Mouse (Mus musculus) neural tube, embryonic 15.5 days (tissue): Measurements from ENCODE around the gene Adamts9. TPM values are rescaled to one million over a fixed set of nuclear protein-coding genes. Genes with fewer than 3 reads are reported as not detected.

Experiments
- ATAC-seq: fragments of 200-750 bp; cut with Nextera tagmentation; 2 replicates; pipeline ENCODE4 v1.8.0; 2017; ENCODE audit warnings: mild to moderate bottlenecking, moderate TSS enrichment, moderate library complexity; ENCODE audit not compliant: low FRiP score
- H3K27ac ChIP-seq: fragments of 300-500 bp; sonication (generic); replicated peaks from 2 replicates; pipeline ENCODE4 v1.5.1; 2015; ENCODE audit warnings: mild to moderate bottlenecking, inconsistent platforms
- H3K27me3 ChIP-seq: fragments of 300-500 bp; sonication (generic); replicated peaks from 2 replicates; pipeline ENCODE4 v1.6.1; 2015; ENCODE audit warnings: inconsistent platforms
- H3K36me3 ChIP-seq: fragments of 300-500 bp; sonication (generic); 2 replicates; pipeline ENCODE4 v1.6.1; 2015; ENCODE audit warnings: inconsistent platforms
- H3K4me1 ChIP-seq: fragments of 300-500 bp; sonication (generic); 2 replicates; pipeline ENCODE4 v1.6.1; 2015; ENCODE audit warnings: inconsistent platforms
- H3K4me2 ChIP-seq: fragments of 300-500 bp; sonication (generic); 2 replicates; pipeline ENCODE4 v1.6.1; 2015; ENCODE audit warnings: inconsistent platforms, mild to moderate bottlenecking, moderate library complexity
- H3K4me3 ChIP-seq: fragments of 300-500 bp; sonication (generic); replicated peaks from 2 replicates; pipeline ENCODE4 v1.5.1; 2015; ENCODE audit warnings: mild to moderate bottlenecking, inconsistent platforms
- H3K9ac ChIP-seq: fragments of 300-500 bp; sonication (generic); replicated peaks from 2 replicates; pipeline ENCODE4 v1.6.1; 2015; ENCODE audit warnings: mild to moderate bottlenecking, inconsistent platforms
- H3K9me3 ChIP-seq: fragments of 300-500 bp; sonication (generic); replicated peaks from 2 replicates; pipeline ENCODE4 v1.6.1; 2016; ENCODE audit warnings: inconsistent platforms
- WGBS: fragments of 180-500 bp; shearing (Covaris S2); methylation state at CpG from one replicate; pipeline ENCODE4 v1.1.7; 2015; ENCODE audit warnings: mixed read lengths; 5-methylcytosine and 5-hydroxymethylcytosine counted together
- polyA plus RNA-seq: library from polyadenylated mRNA; unstranded; fragments of >200 nt; fragmentation: Nextera tagmentation; extraction: Ambion mirVana; gene quantifications from 2 replicates; pipeline ENCODE4 v1.2.1, GENCODE M21; 2015

Gene Adamts9
- polyA plus RNA-seq, 1 experiment from 2014 or later: 2.1 TPM

DNA sequence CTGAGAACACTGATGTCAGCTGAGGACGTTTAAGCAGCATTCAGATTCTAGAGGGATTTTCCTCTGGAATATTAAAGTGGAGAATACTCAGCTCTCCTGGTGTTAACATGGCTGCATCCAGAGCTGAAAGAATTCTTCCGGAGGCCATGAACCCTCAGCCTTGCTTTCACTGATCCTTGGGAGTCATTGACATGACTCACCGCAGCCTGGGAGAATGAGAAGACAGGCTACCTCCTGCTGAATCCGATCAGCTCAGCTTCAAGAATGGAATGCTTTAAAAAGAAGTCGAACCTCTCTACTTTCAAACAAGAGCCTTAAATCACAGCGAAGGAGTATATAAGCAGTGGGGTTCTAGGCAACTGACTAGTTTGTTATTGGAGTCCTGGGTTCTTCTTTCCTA is 121.3 kb downstream of the Adamts9 start:
- 26% methylated on average over 6 of the region's 6 CpGs for WGBS
- Histone ChIP-seq H3K9me3 (no peaks in the 10 kb centered on the region), H3K27me3 (no peaks in the 10 kb centered on the region), H3K9ac (no peak overlapping the region), H3K27ac (no peak overlapping the region), H3K4me3 (no peak overlapping the region), H3K4me2 (no peak overlapping the region), H3K36me3 (no peaks in the 10 kb centered on the region), H3K4me1 (peaks cover 3% of the 10 kb centered on the region; the same call in 1 of the 2 replicates)
- no peak for ATAC-seq

DNA sequence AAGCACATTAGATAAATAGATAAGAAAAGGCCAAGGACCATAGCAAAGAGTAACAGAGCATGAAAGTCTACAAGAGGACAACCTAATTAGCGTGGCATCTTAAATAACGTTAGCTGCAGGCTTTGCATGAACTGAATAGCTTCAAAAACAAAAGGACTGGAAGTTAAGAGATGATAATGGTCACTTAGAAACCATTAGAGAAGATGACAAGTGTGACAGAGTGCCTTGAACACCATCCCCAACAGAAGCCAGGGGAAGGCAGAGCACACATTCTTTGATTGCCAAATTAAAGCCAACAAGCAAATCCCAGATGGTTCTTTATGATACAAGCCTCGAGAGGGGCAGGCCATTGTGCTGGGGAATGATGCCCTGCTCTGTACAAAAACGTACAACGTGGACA is 121.7 kb downstream of the Adamts9 start:
- no peaks in the 10 kb centered on the region for H3K27me3 ChIP-seq
- H3K27ac ChIP-seq: no peak overlapping the region
- H3K4me2 ChIP-seq: no peak overlapping the region
- H3K4me1 ChIP-seq: peaks cover 6% of the 10 kb centered on the region; the same call in 1 of the 2 replicates
- no peaks in the 10 kb centered on the region for H3K9me3 ChIP-seq
- WGBS: 13% methylated on average over 5 of the region's 5 CpGs
- H3K4me3 ChIP-seq: no peak overlapping the region
- ATAC-seq: no peak
- H3K9ac ChIP-seq: no peak overlapping the region
- no peaks in the 10 kb centered on the region for H3K36me3 ChIP-seq

DNA sequence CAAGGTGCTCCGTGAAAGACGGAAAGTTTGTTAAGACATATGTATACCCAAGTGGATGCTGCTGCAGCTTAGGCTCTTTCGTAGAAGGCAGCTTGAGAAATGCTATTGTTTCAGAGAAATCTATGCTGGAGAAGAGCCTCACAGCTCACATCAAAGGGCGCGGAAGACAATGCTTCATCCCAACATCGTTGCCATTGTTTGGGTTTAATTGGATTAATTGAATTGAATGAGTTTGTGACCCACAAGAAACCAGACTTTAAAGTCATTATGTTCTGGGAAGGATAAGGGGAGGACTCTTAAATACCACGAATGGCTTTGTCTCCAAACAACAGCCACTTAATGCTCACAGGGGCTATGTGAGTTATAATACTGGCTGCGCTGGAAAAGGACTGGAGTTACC is 125.6 kb downstream of the Adamts9 start:
- Histone ChIP-seq H3K27ac (no peak overlapping the region), H3K4me1 (peaks cover 14% of the 10 kb centered on the region), H3K36me3 (no peaks in the 10 kb centered on the region), H3K9ac (no peak overlapping the region), H3K27me3 (no peaks in the 10 kb centered on the region), H3K4me3 (no peak overlapping the region), H3K9me3 (no peaks in the 10 kb centered on the region), H3K4me2 (no peak overlapping the region)
- WGBS: 29% methylated on average over 8 of the region's 8 CpGs
- no peak for ATAC-seq

DNA sequence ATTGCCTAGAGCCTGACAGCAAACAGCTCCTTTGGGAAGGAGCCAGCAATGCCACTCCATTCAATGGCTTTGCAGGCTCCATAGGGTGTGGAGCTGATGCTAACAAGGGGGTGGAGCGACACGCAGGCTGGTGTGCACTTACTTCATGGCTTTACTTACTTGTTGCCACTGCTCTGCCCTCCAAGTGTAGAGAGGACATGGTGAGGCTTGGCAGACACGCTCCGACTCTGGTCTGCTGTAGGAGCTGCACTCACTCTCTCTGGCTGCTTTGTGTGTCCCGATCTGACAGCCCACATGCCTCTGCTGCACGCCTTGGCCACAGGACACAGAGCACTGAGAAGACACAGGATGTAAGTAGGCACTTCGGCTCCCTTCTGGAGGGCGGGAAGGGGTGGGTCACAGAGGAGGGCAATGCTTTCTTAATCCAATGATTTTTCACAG is 127.0 kb downstream of the Adamts9 start, which contains the start of gene A730049H05Rik:
A730049H05Rik (plus strand) TSS at position 168 of the 441 bp plus-strand sequence.
- H3K4me3 ChIP-seq: no peak within 1 kb of the TSS
- no peaks in the 10 kb centered on the region for H3K9me3 ChIP-seq
- H3K4me1 ChIP-seq: peaks cover 11% of the 10 kb centered on the region
- H3K27me3 ChIP-seq: no peaks in the 10 kb centered on the region
- H3K36me3 ChIP-seq: no peaks in the 10 kb centered on the region
- no peak for ATAC-seq
- H3K9ac ChIP-seq: no peak within 1 kb of the TSS
- WGBS: 10% methylated on average over 8 of the region's 8 CpGs
- H3K27ac ChIP-seq: no peak within 1 kb of the TSS
- H3K4me2 ChIP-seq: peak within 1 kb of the TSS; percentile 45

DNA sequence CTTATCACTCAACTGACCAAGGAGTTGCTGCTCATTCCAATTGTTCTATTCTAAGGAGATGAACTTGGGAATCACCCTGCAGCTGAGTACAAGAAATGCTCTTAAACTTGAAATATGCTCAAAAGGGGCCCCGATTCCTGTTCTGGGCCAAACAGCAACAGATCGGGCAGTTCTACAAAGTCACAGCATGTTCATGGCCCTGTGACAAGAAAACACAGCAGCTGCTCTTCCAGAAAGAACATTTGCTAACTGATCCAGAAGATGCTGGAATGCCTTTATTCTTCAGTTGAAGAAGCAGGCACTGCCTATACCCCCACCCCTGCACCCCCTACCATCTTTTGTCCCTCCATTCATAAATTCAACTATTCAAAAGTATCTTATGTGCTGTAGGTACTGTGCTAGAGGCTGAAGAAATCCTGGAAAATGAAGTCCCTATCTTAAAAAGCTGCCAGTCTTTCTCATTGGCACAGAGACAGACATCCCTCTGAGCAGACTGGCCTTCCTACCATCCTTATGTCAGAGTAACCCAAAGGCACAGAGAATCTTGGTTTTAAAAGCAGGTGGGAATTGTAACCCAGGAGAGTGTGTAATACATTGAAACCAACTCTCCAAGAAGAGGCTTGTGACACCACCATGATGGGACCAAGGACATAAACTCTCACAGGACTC is 130.5 kb downstream of the Adamts9 start:
- no peaks in the 10 kb centered on the region for H3K36me3 ChIP-seq
- no peak for ATAC-seq
- WGBS: 44% methylated on average over 2 of the region's 2 CpGs
- no peaks in the 10 kb centered on the region for H3K27me3 ChIP-seq
- no peaks in the 10 kb centered on the region for H3K9me3 ChIP-seq
- no peak overlapping the region for H3K4me2 ChIP-seq
- H3K27ac ChIP-seq: no peak overlapping the region
- H3K4me3 ChIP-seq: no peak overlapping the region
- peaks cover 11% of the 10 kb centered on the region for H3K4me1 ChIP-seq
- H3K9ac ChIP-seq: no peak overlapping the region

DNA sequence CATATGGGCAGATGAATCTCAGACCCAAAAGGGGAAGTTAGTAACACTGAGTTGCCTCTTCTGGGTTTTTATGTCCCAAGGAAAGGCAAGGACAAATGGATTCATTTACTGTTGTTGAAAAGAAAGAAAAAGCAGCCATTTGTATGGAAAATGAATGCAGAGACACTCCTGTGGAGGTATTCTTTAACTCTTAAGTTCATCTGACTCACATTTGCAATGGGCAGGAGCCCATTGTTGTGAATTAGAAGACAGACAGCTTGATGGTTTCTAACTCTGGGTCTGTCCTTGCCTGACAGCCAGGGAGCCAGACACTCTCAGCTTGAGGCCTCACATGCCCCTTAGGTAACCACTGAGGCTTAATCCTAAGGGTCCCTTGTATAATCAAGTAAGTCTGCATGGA is 131.7 kb downstream of the Adamts9 start:
- H3K4me3 ChIP-seq: no peak overlapping the region
- H3K27me3 ChIP-seq: no peaks in the 10 kb centered on the region
- no peak overlapping the region for H3K9ac ChIP-seq
- peaks cover 7% of the 10 kb centered on the region for H3K4me1 ChIP-seq
- no peaks in the 10 kb centered on the region for H3K9me3 ChIP-seq
- no peak for ATAC-seq
- H3K27ac ChIP-seq: no peak overlapping the region
- H3K36me3 ChIP-seq: no peaks in the 10 kb centered on the region
- H3K4me2 ChIP-seq: no peak overlapping the region

DNA sequence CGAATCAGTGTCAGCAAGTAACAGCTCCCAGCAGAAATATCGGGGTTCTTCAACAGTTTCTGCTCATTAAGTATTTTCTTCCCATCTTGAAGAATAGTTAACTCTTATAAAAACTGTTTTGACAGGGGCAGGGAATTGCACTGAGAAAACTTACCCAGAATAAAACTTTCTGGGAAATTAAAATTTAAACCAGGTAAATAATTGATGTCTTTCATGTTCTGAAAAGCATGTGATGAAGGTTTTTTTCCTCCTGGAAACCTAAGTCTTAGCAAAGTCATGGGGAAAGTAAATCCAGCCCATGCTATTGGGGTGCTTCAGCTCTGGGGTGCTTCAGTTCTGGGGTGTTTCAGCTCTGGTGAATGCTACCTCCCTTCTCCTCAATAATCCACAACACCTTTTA is 132.7 kb downstream of the Adamts9 start:
- Histone ChIP-seq H3K36me3 (no peaks in the 10 kb centered on the region), H3K4me2 (no peak overlapping the region), H3K27ac (no peak overlapping the region), H3K27me3 (no peaks in the 10 kb centered on the region), H3K9ac (no peak overlapping the region), H3K4me3 (no peak overlapping the region), H3K9me3 (no peaks in the 10 kb centered on the region), H3K4me1 (no peaks in the 10 kb centered on the region)
- WGBS: 91% methylated on average over 2 of the region's 2 CpGs
- no peak for ATAC-seq

DNA sequence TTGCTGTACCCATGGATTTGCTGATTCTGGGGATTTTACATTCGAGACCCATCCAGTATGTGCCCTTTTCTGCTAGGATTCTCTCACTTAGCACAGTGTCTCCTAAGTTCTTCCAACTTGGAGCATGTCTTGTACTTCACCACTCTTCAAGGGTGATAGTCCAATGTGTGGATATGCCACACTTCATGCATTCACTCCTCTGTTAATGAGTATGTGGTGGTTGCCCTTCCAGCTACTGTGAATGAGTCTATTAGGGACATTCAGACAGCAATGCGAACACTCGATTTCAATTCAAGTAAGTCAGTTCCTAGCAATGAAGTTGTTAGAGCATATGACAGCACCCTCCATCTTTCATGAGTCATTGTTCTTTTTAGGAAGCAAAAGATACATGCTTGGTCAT is 133.5 kb downstream of the Adamts9 start:
- no peak overlapping the region for H3K4me2 ChIP-seq
- no peaks in the 10 kb centered on the region for H3K9me3 ChIP-seq
- no peaks in the 10 kb centered on the region for H3K4me1 ChIP-seq
- no peak overlapping the region for H3K4me3 ChIP-seq
- H3K27me3 ChIP-seq: no peaks in the 10 kb centered on the region
- 87% methylated on average over 3 of the region's 3 CpGs for WGBS
- no peaks in the 10 kb centered on the region for H3K36me3 ChIP-seq
- ATAC-seq: no peak
- H3K27ac ChIP-seq: no peak overlapping the region
- no peak overlapping the region for H3K9ac ChIP-seq

DNA sequence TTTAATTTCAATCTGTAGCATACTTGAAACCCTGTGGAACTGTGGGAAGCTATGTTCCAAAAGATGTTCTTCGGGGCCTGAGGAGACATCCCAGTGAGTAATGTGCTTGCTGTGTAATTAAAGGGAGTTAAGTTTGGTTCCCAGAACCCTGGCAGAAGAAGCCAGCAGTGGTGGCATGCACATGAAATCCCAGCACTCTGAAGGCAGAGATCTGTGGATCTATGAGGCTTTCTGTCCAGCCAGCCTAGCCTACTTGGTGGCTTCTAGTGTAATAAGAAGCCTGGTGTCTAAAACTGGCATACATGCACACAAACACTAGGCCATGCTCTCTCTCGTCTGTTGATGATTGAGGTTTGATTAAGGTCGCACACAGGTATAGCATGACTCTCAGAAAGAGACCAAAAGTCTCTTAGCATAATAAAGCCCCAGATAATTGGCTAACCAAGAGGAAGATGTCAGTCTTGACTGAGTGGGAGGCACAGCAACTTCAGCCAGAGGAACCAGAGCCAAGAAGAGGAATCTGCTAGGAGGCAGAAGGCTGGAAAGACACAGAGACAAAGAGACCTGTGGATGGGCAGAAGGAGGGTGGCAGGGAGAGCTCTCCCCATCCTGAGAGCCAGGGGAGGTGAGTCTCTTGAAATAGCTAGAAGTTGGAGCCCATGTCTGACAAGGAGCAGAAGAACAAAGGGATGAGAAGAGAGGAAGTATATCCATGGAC is 138.9 kb downstream of the Adamts9 start:
- Histone ChIP-seq H3K27me3 (no peaks in the 10 kb centered on the region), H3K4me1 (0 out of 2 replicates have a peak, but pooled peaks cover 9% of the 10 kb centered on the region), H3K9me3 (no peaks in the 10 kb centered on the region), H3K9ac (no peak overlapping the region), H3K27ac (no peak overlapping the region), H3K4me2 (no peak overlapping the region), H3K36me3 (no peaks in the 10 kb centered on the region), H3K4me3 (no peak overlapping the region)
- ATAC-seq: no peak
- 92% methylated on average over 3 of the region's 3 CpGs for WGBS

DNA sequence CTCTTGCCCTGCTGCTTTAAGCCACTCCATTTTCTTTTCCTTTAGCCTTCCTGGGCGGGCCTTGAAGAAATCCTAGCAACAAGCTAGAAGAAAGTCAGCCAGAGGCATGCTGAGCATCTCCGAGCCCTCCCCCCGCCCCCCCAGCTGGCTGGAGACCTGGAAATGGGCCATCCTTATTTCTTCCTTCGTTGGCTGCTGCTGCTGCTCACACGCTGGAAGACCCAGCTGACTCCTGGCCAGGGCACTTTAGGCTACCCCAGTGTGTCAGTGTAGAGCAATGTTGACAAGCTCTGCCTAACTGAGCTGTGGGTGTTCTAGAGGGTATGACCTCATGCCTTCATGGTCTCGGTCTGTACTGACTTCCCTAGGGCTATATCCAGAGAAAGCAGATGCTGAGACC is 140.1 kb downstream of the Adamts9 start:
- no peak overlapping the region for H3K4me2 ChIP-seq
- H3K27ac ChIP-seq: no peak overlapping the region; the same call in 1 of the 2 replicates
- H3K4me1 ChIP-seq: 0 out of 2 replicates have a peak, but pooled peaks cover 9% of the 10 kb centered on the region
- no peak overlapping the region for H3K9ac ChIP-seq
- no peak overlapping the region for H3K4me3 ChIP-seq
- H3K27me3 ChIP-seq: no peaks in the 10 kb centered on the region
- no peaks in the 10 kb centered on the region for H3K36me3 ChIP-seq
- H3K9me3 ChIP-seq: no peaks in the 10 kb centered on the region
- peak; percentile 50 for ATAC-seq
- 41% methylated on average over 6 of the region's 6 CpGs for WGBS

DNA sequence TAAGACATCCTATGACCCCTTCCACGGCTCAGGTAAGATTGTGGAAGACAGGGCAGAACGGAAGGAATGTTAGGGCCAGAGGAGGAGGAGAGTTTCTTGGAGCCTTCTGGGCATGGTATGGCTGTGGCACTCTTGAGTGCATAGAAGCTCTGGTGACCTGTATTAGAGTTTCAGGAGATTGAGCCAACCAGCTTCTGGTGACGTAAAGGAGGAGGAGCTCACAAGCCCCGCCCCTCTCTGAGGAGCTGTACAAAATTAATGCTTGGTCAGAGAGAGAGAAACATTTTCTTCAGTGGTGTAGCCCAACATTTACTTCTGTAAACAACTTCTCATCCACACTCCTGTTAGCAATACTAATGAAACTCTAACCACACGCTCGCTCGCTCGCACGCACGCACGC is 140.9 kb downstream of the Adamts9 start:
- Histone ChIP-seq H3K9ac (no peak overlapping the region), H3K9me3 (no peaks in the 10 kb centered on the region), H3K4me2 (no peak overlapping the region), H3K36me3 (no peaks in the 10 kb centered on the region), H3K4me3 (no peak overlapping the region), H3K4me1 (0 out of 2 replicates have a peak, but pooled peaks cover 9% of the 10 kb centered on the region), H3K27ac (no peak overlapping the region), H3K27me3 (no peaks in the 10 kb centered on the region)
- no peak for ATAC-seq
- 64% methylated on average over 11 of the region's 11 CpGs for WGBS

DNA sequence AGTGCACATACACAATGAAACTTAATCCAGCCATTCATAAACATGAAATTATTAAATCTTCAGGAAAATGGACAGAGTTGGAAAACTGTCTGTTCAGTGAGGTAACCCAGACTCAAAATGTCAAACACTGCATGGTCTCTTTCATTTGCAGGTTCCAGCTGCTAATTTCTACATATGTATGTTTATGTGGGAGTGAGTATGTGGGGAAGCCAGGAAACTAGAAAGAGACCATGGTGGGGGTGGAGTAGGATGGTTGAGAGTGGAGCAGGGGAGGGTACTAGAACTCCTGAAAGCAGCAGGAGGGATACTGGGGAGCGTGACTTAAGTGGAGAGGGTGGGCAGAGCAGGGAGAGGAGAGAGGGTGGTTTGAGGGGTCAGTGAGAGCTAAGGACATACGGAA is 141.8 kb downstream of the Adamts9 start:
- Histone ChIP-seq H3K9ac (no peak overlapping the region), H3K4me2 (no peak overlapping the region), H3K27me3 (no peaks in the 10 kb centered on the region), H3K36me3 (no peaks in the 10 kb centered on the region), H3K4me3 (no peak overlapping the region), H3K4me1 (0 out of 2 replicates have a peak, but pooled peaks cover 9% of the 10 kb centered on the region), H3K27ac (no peak overlapping the region), H3K9me3 (no peaks in the 10 kb centered on the region)
- WGBS: 79% methylated on average over 2 of the region's 2 CpGs
- ATAC-seq: no peak
